Mouse (Mus musculus) midbrain, embryonic 13.5 days (tissue): ENCODE data around the gene Tsfm. TPM values are rescaled to one million over a fixed set of nuclear protein-coding genes. Genes with fewer than 3 reads are reported as not detected.

Source experiments
- ATAC-seq: fragments of 200-750 bp; cut with Nextera tagmentation; 2 replicates; pipeline ENCODE4 v1.8.0; 2017; ENCODE audit warnings: mild to moderate bottlenecking, moderate TSS enrichment, moderate library complexity
- H3K27ac ChIP-seq: fragments of 300-500 bp; sonication (generic); 2 replicates; pipeline ENCODE4 v1.5.1; 2015; ENCODE audit warnings: inconsistent platforms, mild to moderate bottlenecking, moderate library complexity
- H3K27me3 ChIP-seq: fragments of 300-500 bp; sonication (generic); 2 replicates; pipeline ENCODE4 v1.6.1; 2015; ENCODE audit warnings: mild to moderate bottlenecking, inconsistent platforms
- H3K36me3 ChIP-seq: fragments of 300-500 bp; sonication (generic); 2 replicates; pipeline ENCODE4 v1.6.1; 2015; ENCODE audit warnings: mild to moderate bottlenecking, inconsistent platforms
- H3K4me1 ChIP-seq: fragments of 300-500 bp; sonication (generic); replicated peaks from 2 replicates; pipeline ENCODE4 v1.6.1; 2015; ENCODE audit warnings: inconsistent platforms
- H3K4me2 ChIP-seq: fragments of 300-500 bp; sonication (generic); replicated peaks from 2 replicates; pipeline ENCODE4 v1.6.1; 2015; ENCODE audit warnings: moderate library complexity, mild to moderate bottlenecking, inconsistent platforms
- H3K4me3 ChIP-seq: fragments of 300-500 bp; sonication (generic); replicated peaks from 2 replicates; pipeline ENCODE4 v1.5.1; 2015; ENCODE audit warnings: mild to moderate bottlenecking, inconsistent platforms
- H3K9ac ChIP-seq: fragments of 300-500 bp; sonication (generic); replicated peaks from 2 replicates; pipeline ENCODE4 v1.6.1; 2015; ENCODE audit warnings: mild to moderate bottlenecking, inconsistent platforms
- H3K9me3 ChIP-seq: fragments of 300-500 bp; sonication (generic); 2 replicates; pipeline ENCODE4 v1.6.1; 2016; ENCODE audit warnings: mild to moderate bottlenecking, inconsistent platforms
- WGBS: fragments of 180-500 bp; shearing (Covaris S2); methylation state at CpG from one replicate; pipeline ENCODE4 v1.1.7; 2015; 5-methylcytosine and 5-hydroxymethylcytosine counted together
- polyA plus RNA-seq: library from polyadenylated mRNA; unstranded; fragments of >200 nt; fragmentation: Nextera tagmentation; extraction: Ambion mirVana; gene quantifications from 2 replicates; pipeline ENCODE4 v1.2.1, GENCODE M21; 2015

The Tsfm gene
- polyA plus RNA-seq, 1 experiment from 2014 or later = 63.9 TPM

DNA sequence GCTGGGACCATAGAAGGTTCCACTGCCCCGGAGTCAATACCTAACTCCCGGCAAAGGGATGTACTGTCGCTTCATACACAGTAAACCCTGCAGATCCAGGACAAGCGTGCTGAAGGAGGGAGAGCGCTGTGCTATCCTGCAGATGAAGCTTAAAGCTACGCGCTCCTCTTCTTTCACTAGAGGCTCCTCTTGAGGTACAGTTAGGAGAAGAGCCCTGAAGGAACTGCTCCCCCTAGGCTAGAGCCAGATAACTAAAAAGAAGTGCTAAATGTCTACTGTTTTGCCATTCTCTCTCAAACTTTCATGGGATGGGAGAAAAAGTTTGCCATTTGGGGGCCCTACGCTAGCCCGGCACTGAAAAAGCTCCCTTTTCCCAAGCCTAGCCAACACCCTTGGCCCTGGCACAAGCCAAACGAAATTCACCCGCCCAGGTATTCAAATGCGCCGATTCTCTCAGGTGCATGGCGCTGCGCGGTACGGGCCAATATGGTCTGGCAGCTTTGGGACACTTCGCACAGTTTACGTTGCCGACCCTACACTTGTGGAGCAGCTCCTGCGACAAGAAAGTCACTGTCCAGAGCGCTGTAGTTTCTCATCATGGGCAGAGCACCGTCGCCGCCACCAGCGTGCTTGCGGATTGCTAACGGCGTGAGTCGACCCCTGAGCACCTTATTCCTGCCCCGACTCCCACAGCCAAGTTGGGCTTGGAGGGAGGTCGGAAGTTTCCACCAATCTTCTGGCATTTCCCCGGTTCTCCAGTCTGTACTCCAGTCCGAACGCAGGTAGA lies 18.2 kb upstream of the Tsfm start:
- Histone ChIP-seq H3K4me1 (peaks cover 11% of the 10 kb centered on the region), H3K27me3 (peaks cover 58% of the 10 kb centered on the region), H3K9ac (no peak overlapping the region), H3K4me2 (no peak overlapping the region), H3K9me3 (no peaks in the 10 kb centered on the region), H3K36me3 (peaks cover 13% of the 10 kb centered on the region), H3K27ac (no peak overlapping the region), H3K4me3 (no peak overlapping the region)
- WGBS = 4% methylated on average over 35 of the region's 35 CpGs
- ATAC-seq = no peak

DNA sequence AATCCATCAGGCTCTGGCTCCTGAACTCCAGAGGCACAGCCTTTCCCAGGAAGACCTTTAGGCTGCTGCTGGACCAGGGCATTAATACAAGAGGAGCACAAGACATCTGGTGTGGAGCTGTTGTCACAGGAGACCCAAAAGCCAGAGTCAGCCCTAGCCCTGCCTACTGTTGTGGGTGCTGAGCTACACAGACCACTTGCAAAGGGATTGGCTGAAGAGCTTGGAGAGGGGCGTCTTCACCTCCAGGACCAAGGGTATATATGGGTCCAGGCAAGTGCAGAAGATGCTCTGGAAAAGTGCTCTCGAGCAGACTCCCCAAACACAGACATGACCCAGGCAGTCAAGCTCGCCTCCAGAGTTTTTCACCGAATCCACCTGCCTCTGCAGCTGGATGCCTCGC lies 17.3 kb upstream of the Tsfm start, which contains the start of gene Cyp27b1:
Gene Cyp27b1, plus strand, starts transcription at position 297 of the 400 bp plus-strand sequence.
- Histone ChIP-seq H3K4me1 (peaks cover 12% of the 10 kb centered on the region), H3K9ac (no peak within 1 kb of the TSS), H3K9me3 (no peaks in the 10 kb centered on the region), H3K4me2 (no peak within 1 kb of the TSS), H3K27ac (no peak within 1 kb of the TSS), H3K27me3 (peaks cover 58% of the 10 kb centered on the region), H3K36me3 (peaks cover 9% of the 10 kb centered on the region), H3K4me3 (no peak within 1 kb of the TSS)
- no peak for ATAC-seq
- 25% methylated on average over 5 of the region's 5 CpGs for WGBS

DNA sequence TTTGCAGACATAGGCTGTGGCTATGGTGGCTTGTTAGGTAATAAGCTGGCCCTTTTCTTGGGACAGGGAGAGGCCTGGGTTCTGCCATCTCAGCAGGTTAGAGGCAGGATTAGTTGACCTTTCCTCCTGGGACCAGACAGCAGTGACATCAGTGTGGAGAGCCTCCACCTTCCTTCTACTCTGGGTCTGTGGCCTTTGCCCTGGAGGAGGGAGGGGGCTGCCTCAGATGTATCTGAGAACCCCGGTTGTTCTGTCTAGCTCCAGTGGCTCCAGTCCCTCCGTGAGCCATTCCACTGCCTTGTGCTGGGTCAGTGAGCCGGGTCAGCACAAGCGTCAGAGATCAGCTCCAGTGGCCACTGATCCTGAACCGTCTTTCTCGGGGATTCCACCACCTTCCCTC lies 12.5 kb upstream of the Tsfm start:
- Histone ChIP-seq H3K27me3 (peaks cover 22% of the 10 kb centered on the region), H3K4me3 (no peak overlapping the region), H3K9me3 (no peaks in the 10 kb centered on the region), H3K36me3 (peaks cover 9% of the 10 kb centered on the region), H3K9ac (no peak overlapping the region), H3K4me1 (peaks cover 16% of the 10 kb centered on the region), H3K4me2 (peak overlapping the region; percentile 92; the same call in 1 of the 2 replicates), H3K27ac (no peak overlapping the region)
- ATAC-seq = no peak
- WGBS = 43% methylated on average over 6 of the region's 6 CpGs

DNA sequence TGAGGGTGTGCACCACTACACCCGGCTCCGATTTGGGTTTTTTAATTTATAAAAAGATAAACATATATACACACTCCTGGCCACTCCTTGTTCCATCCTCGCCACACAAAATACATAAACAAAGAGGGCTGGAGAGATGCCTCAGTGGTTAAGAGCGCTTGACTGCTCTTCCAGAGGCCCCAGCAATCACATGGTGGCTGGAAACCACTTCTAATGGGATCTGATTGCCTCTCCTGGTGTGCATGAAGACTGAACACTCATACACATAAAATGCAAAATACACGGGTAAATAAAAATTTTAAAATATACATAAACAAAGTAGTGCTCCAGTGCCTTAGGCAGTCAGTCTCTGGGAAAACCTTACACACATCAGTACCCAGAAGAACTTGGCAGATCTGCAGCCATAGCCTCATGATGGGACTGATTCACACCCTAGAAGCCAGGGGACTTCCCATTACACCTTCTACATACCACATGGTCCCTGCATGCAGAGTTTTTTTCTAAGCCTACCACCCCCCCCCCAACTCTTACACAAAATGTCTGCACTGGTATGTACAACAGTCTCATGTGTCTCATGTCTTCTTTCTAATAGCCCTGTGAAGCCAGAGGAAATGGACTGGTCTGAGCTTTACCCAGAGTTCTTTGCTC lies 12.0 kb upstream of the Tsfm start:
- H3K27me3 ChIP-seq = peaks cover 16% of the 10 kb centered on the region
- H3K36me3 ChIP-seq = peaks cover 9% of the 10 kb centered on the region
- peak overlapping the region; percentile 79 for H3K4me3 ChIP-seq
- H3K9ac ChIP-seq = peak overlapping the region; percentile 73
- H3K9me3 ChIP-seq = no peaks in the 10 kb centered on the region
- no peak overlapping the region for H3K27ac ChIP-seq
- no peak for ATAC-seq
- peak overlapping the region; percentile 92 for H3K4me2 ChIP-seq
- peaks cover 16% of the 10 kb centered on the region for H3K4me1 ChIP-seq
- WGBS = 23% methylated on average over 5 of the region's 5 CpGs

DNA sequence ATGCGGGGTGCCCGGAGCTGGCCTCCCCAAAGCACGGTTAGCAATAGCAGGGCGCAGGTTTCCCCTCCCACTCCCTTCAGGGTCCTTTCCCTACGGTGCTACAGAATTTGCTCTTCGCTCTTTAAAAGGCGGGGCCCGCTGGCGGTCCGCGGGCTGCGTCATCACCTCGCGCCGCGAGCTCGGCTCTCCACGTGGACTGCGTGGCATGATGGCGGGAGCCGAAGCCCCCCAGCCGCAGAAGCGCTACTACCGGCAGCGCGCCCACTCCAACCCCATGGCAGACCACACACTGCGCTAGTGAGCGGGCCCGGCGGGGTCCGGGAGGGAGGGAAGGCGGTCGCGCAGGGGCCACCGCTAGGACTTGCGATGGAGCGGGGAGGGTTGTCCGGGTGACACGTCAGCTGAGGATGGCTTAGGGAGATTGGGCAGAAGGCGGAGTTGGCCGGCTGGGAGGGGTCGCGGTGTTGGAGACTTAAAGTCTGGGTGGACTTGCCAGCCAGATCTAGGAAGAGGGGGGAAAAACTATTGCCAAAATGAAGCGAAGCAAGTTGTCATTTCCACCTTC lies 11.2 kb upstream of the Tsfm start:
- Histone ChIP-seq H3K4me3 (peak overlapping the region; percentile 79), H3K27me3 (peaks cover 10% of the 10 kb centered on the region), H3K9ac (peak overlapping the region; percentile 73), H3K9me3 (no peaks in the 10 kb centered on the region), H3K4me2 (peak overlapping the region; percentile 92), H3K27ac (no peak overlapping the region; the same call in 1 of the 2 replicates), H3K4me1 (peaks cover 16% of the 10 kb centered on the region), H3K36me3 (peaks cover 9% of the 10 kb centered on the region)
- peak; percentile 86 for ATAC-seq
- under 1% methylated on average over 44 of the region's 44 CpGs for WGBS

DNA sequence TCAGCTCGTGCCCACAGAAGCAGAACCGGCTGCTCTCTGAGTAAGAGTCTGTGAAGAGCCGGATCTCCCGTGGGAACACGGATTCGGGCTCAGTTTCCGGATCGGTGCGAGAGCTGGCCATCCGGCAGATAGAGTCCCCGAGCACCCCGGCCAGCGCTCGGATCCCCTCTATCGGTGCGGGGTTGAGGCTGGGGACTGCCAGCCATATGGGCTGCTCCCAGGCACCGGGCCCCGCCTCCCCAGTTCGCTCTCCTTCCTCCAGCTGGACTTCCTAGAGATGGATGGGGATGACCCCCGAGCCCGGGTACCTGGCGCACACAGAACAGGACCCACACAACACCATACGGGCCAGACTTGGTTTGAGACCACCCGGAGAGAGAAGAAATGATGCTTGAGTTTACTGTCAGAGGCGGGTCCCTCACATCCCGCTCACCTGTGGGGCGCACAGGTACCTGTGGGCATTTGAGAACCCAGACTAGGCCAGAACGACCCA lies 10.7 kb upstream of the Tsfm start, which contains the start of the genes Mettl1 and Eef1akmt3:
Gene Mettl1, plus strand, starts transcription at position 141 of the 493 bp plus-strand sequence.
Gene Eef1akmt3, minus strand, starts transcription at position 240 of the 493 bp plus-strand sequence.
- peaks cover 10% of the 10 kb centered on the region for H3K27me3 ChIP-seq
- WGBS = 1% methylated on average over 28 of the region's 28 CpGs
- peak; percentile 84 for ATAC-seq
- no peaks in the 10 kb centered on the region for H3K9me3 ChIP-seq
- peak within 1 kb of the TSS; percentile 92 for H3K4me2 ChIP-seq
- peaks cover 9% of the 10 kb centered on the region for H3K36me3 ChIP-seq
- H3K4me1 ChIP-seq = peaks cover 16% of the 10 kb centered on the region
- no peak within 1 kb of the TSS; the same call in 1 of the 2 replicates for H3K27ac ChIP-seq
- peak within 1 kb of the TSS; percentile 73 for H3K9ac ChIP-seq
- peak within 1 kb of the TSS; percentile 79 for H3K4me3 ChIP-seq

DNA sequence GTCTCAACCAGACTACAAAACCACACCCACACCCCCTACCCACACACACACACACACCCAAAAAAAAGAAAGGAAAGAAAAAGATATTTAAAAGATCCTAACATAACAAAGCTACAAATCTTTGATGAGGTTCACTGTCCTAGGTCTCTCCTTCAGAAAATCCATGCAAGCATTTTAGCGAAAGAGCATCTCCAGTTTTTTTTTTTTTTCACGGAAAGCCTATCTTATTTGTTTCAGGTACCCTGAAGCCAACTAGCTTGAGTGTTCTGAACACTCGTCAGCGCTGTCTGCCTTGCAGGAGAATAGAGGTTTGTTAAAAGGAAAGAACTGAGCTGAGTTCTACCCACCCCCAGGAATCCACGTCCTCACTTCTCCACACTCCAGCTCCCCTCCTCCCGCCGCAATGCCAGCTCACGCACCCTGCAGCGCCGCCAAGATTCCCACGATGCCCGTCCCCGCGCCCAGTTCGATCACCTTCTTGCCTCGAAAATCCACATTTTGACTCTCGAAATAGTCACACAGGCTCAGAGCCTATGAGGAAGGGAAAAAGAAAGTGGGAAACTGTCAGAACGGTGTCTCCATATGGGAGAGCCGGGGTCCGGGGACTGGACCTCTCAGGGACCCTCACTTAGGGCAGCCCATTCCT lies 10.1 kb upstream of the Tsfm start:
- Histone ChIP-seq H3K4me1 (peaks cover 16% of the 10 kb centered on the region), H3K9ac (peak overlapping the region; percentile 73), H3K27me3 (peaks cover 10% of the 10 kb centered on the region), H3K4me2 (peak overlapping the region; percentile 92), H3K36me3 (peaks cover 9% of the 10 kb centered on the region), H3K4me3 (peak overlapping the region; percentile 79), H3K9me3 (no peaks in the 10 kb centered on the region), H3K27ac (no peak overlapping the region)
- WGBS = 1% methylated on average over 20 of the region's 20 CpGs
- no peak; the same call in 1 of the 2 replicates for ATAC-seq

DNA sequence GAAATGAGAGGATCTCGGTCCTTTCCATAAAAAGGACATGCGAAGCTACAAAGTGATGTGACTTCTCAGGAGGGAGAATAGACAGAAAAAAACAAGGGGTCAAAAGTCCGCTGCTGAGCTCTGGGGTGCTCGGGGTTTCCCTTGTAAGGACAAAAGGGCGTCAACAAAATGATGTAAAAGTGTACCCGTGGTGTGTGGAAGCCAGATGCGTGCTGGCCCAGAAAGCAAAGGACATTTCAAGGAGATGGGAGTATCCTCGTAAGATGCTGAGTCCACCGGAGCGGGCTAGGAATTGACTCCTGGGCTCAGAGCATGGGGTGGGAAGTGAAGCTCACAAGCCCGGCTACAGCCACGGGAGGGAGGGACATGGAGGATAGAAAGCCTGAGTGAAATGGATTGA lies 7.0 kb upstream of the Tsfm start:
- ATAC-seq = no peak
- H3K36me3 ChIP-seq = no peaks in the 10 kb centered on the region
- no peak overlapping the region for H3K4me3 ChIP-seq
- H3K4me1 ChIP-seq = peaks cover 12% of the 10 kb centered on the region
- 72% methylated on average over 12 of the region's 12 CpGs for WGBS
- no peak overlapping the region for H3K27ac ChIP-seq
- no peaks in the 10 kb centered on the region for H3K9me3 ChIP-seq
- H3K9ac ChIP-seq = no peak overlapping the region
- H3K4me2 ChIP-seq = no peak overlapping the region
- H3K27me3 ChIP-seq = peaks cover 10% of the 10 kb centered on the region

DNA sequence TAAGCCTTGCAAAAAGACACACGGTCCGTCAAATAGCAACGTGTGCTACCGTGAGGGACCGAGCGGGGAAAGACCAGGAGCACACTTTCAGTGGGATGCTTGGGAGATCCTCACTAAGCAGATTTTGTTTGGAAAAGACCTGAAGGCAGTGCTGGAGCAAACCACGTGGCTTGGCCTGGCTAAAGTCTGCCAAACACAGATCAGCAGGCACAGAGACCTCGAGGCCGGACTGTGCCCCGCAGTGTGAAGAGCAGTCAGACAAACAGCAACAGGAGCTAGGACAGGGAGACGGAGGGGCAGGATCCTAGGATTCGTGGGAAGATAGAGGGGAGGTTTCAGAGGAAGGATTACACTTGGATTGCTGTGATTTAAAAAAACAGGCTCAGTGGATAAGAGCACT lies 5.6 kb upstream of the Tsfm start:
- Histone ChIP-seq H3K36me3 (no peaks in the 10 kb centered on the region), H3K4me3 (no peak overlapping the region), H3K27ac (no peak overlapping the region), H3K9ac (no peak overlapping the region), H3K4me2 (no peak overlapping the region), H3K9me3 (no peaks in the 10 kb centered on the region), H3K4me1 (peaks cover 6% of the 10 kb centered on the region), H3K27me3 (peaks cover 10% of the 10 kb centered on the region)
- ATAC-seq = no peak
- 84% methylated on average over 12 of the region's 12 CpGs for WGBS

DNA sequence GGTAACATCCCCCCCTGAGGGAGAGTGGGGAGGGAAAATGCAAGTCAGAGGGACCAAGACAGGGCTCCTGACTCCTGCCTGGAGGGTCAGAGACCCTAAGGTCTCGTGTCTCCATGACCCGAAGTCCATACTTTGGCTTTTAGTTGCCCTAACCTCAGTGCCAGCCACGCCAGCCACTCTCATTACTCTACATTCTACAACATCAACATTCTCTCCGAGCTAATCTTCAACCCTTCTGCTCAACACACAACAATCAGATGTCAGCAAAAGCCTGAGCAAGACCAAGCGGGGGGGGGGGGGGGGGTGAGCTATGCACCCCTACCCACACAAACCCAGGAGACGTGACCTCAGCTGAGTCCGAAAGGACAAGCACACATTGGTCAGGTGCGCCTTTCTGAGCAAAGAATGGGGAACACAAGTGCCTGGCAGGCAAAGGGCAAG lies 2.7 kb upstream of the Tsfm start:
- no peaks in the 10 kb centered on the region for H3K27me3 ChIP-seq
- H3K27ac ChIP-seq = no peak overlapping the region
- no peak overlapping the region for H3K4me3 ChIP-seq
- H3K4me1 ChIP-seq = peaks cover 11% of the 10 kb centered on the region
- H3K4me2 ChIP-seq = no peak overlapping the region
- H3K36me3 ChIP-seq = peaks cover 6% of the 10 kb centered on the region
- no peak for ATAC-seq
- 91% methylated on average over 7 of the region's 8 CpGs for WGBS
- no peaks in the 10 kb centered on the region for H3K9me3 ChIP-seq
- H3K9ac ChIP-seq = no peak overlapping the region

DNA sequence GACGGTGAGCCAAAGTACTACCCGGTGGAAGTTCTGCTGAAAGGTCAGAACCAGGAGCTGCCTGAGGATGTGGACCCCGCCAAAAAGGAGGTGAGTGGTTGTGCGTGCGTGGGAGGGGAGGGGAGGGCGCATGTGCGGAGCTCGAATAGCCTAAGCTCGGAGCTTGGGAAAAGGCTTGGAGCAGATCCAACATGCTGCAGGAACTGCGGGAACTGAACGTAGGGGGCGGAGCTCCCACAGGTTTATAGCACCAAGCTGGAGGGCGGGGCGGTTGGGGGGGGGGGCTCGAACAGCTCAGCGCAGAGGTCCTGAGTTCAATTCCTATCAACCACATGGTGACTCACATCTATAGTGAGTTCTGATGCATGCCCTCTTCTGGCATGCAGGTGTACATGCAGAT lies 12.2 kb downstream of the Tsfm start:
- Histone ChIP-seq H3K9ac (no peak overlapping the region), H3K36me3 (peaks cover 17% of the 10 kb centered on the region), H3K27ac (no peak overlapping the region), H3K4me2 (no peak overlapping the region), H3K9me3 (no peaks in the 10 kb centered on the region), H3K4me1 (no peaks in the 10 kb centered on the region), H3K4me3 (no peak overlapping the region), H3K27me3 (no peaks in the 10 kb centered on the region)
- no peak for ATAC-seq
- 83% methylated on average over 16 of the region's 16 CpGs for WGBS
